Mouse (Mus musculus) kidney, adult 2 months (tissue): ENCODE measurements around the gene Ndufa8.

Experiments
- CTCF ChIP-seq: fragments of 200-500 bp; conservative IDR thresholded peaks from 2 replicates; pipeline ENCODE4 v1.5.1; 2011; ENCODE audit warnings: low read depth, mild to moderate bottlenecking, control low read depth, low read length, moderate library complexity, mixed read lengths; ENCODE audit not compliant: insufficient read depth, insufficient read length
- POLR2A ChIP-seq: fragments of 200-500 bp; IDR thresholded peaks from one replicate; pipeline ENCODE4 v1.6.1; 2011; ENCODE audit warnings: low read depth, low read length, control low read depth

DNA sequence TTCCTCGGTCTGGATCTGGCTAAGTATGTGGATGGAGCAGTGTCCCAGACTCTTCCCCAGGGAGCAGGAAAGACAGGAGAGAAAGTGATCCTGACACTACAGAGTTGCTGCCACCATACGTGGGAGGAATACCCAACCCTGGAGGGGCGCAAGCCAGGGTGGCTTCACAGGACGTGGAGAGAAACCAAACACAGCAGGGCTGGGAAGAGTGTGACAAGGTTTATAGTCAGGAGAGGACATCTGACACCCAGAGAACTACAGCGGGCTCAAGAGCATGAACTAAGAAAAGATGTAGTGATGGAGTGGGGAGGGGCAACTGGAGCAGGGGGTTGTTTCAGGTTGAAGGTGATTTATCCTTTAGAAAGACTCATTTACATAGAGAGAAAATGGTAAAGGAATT, 12.2 kb upstream of the Ndufa8 start:
- TF ChIP-seq POLR2A (no peak), CTCF (no peak)
